Mouse (Mus musculus) C2C12 (cell line): ENCODE results near the gene Lcp2. TPM values are rescaled to one million over a fixed set of nuclear protein-coding genes. Genes with fewer than 3 reads are reported as not detected.

ENCODE experiments used
- H3K27me3 ChIP-seq: one replicate; pipeline ENCODE4 v1.6.1; 2011; ENCODE audit not compliant: control insufficient read depth, insufficient read depth, insufficient read length
- H3K36me3 ChIP-seq: one replicate; pipeline ENCODE4 v1.6.1; 2011; ENCODE audit not compliant: control insufficient read depth, insufficient read depth
- H3K4me3 ChIP-seq: one replicate; pipeline ENCODE4 v1.5.1; 2011; ENCODE audit warnings: mild to moderate bottlenecking, control low read depth; ENCODE audit not compliant: poor library complexity, insufficient read depth, severe bottlenecking
- H3K79me2 ChIP-seq: one replicate; pipeline ENCODE4 v1.6.1; 2011; ENCODE audit not compliant: control insufficient read depth, insufficient read depth
- H3K79me3 ChIP-seq: one replicate; pipeline ENCODE4 v1.6.1; 2011; ENCODE audit warnings: low read depth, control low read depth
- H3ac ChIP-seq: one replicate; pipeline ENCODE3; 2011; ENCODE audit warnings: low read depth; ENCODE audit not compliant: control insufficient read depth, insufficient read length
- CEBPB ChIP-seq: IDR thresholded peaks from one replicate; pipeline ENCODE4 v1.6.1; 2011; ENCODE audit warnings: low read depth, mild to moderate bottlenecking, control low read depth, moderate library complexity
- CTCF ChIP-seq: IDR thresholded peaks from one replicate; pipeline ENCODE4 v1.5.1; 2011; ENCODE audit not compliant: control insufficient read depth, insufficient read depth, insufficient read length
- FOSL1 ChIP-seq: IDR thresholded peaks from one replicate; pipeline ENCODE4 v1.8.0; 2011; ENCODE audit warnings: mild to moderate bottlenecking, low read length; ENCODE audit not compliant: poor library complexity, insufficient read depth, severe bottlenecking
- MAX ChIP-seq: IDR thresholded peaks from one replicate; pipeline ENCODE4 v1.6.1; 2011; ENCODE audit warnings: mild to moderate bottlenecking, control low read depth
- MYOD1 ChIP-seq: IDR thresholded peaks from one replicate; pipeline ENCODE4 v1.6.1; 2011; ENCODE audit warnings: low read depth; ENCODE audit not compliant: control insufficient read depth, insufficient read length
- MYOG ChIP-seq: IDR thresholded peaks from one replicate; pipeline ENCODE4 v1.6.1; 2011; ENCODE audit not compliant: control insufficient read depth, insufficient read length; ENCODE audit errors: extremely low read depth
- USF1 ChIP-seq: IDR thresholded peaks from one replicate; pipeline ENCODE4 v1.6.1; 2011; ENCODE audit warnings: low read depth, mild to moderate bottlenecking, control low read depth, moderate library complexity
- polyA plus RNA-seq: library from polyadenylated mRNA; unstranded; fragments of >200 nt; fragmentation: generic; extraction: Trizol; gene quantifications from one replicate; pipeline ENCODE4 v1.2.1, GENCODE M21; 2012; ENCODE audit warnings: missing spikeins

The Lcp2 gene
- polyA plus RNA-seq, 1 experiment: not detected

DNA sequence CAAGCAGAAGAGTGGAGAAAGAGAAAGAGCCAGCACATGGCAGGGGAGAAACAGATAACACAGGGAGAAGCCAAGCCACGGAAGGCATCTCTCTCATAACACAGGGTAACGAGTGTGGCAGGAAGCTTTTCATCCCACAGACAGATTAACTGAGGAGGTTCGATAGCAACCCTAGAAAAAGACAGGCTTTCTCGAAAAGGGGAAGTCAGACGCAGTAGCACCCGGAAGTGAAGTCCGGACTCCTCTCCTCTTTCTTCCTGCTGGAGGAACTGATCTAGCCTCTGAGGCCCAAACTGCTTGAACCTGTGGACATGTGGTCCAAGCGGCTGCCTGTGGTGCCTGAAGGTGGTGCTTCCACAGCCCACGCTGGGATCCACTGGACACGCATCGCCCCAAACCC lies 38.5 kb upstream of the Lcp2 start:
- no peaks in the 10 kb centered on the region for H3K36me3 ChIP-seq
- no peaks in the 10 kb centered on the region for H3K79me2 ChIP-seq
- H3K79me3 ChIP-seq: no peaks in the 10 kb centered on the region
- no peak overlapping the region for H3K4me3 ChIP-seq
- TF ChIP-seq USF1 (no peak), MAX (no peak), CEBPB (no peak), FOSL1 (no peak), MYOG (no peak), CTCF (no peak), MYOD1 (no peak)
- H3K27me3 ChIP-seq: no peaks in the 10 kb centered on the region
- no peak overlapping the region for H3ac ChIP-seq

DNA sequence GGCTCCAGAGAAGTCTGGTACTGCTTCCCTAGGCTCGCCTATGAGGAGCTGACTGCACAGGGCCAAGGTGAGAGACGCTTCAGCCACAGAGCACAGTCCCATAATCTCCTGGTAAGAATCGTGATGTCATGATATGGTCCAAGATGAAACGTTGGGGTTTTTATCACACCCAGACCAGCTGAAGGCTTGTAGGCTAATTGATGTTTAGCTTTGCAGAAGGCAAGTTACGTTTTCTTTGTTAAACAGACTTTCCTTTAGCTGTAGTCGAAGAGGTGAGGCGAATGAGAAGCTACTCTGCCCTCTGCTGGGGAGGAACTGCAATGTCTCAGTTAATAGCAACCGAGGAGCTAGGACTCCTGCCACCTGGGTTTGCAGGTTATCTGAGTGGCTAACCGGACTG lies 38.0 kb upstream of the Lcp2 start:
- TF ChIP-seq MYOG (no peak), MYOD1 (no peak), CTCF (no peak), CEBPB (no peak), MAX (no peak), USF1 (no peak), FOSL1 (no peak)
- Histone ChIP-seq H3K79me3 (no peaks in the 10 kb centered on the region), H3K4me3 (no peak overlapping the region), H3ac (no peak overlapping the region), H3K27me3 (no peaks in the 10 kb centered on the region), H3K36me3 (no peaks in the 10 kb centered on the region), H3K79me2 (no peaks in the 10 kb centered on the region)

DNA sequence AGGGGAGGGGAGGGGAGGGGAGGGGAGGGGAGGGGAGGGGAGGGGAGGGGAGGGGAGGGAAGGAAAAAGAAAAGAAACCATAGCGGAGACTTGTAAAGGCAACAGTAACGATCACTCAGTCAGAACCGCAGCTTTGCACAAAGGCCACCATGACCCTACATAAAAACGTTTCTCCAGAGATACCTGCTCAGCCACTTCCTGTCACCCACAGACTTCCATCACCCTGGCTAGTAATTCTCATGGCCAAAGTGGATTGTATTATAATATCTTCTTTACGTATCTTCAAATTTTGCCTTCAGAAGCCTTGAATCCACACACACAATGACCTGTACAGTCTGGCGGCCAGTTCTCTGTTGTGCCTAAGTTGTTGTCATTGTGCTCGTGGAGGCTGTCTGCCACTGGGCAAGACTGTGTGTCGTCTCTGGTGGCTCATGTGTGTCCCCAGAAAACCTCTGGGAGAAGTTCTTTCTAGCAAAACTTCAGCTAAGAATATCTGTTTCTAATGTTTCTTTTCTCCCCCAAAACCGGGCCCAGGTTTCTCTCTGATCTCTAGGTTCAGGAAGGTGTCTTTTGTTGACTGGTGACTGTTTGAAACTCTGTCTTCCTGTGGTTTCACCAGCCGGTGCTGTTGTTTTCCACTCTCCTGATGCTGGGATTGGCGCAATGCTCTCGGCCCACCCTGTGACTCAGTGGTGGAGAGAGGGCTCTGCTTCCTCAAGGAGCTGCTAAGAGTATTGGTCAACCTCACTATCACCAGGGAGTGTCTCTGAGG lies 37.2 kb upstream of the Lcp2 start:
- Histone ChIP-seq H3ac (no peak overlapping the region), H3K27me3 (no peaks in the 10 kb centered on the region), H3K79me3 (no peaks in the 10 kb centered on the region), H3K36me3 (no peaks in the 10 kb centered on the region), H3K4me3 (no peak overlapping the region), H3K79me2 (no peaks in the 10 kb centered on the region)
- TF ChIP-seq USF1 (no peak), MYOD1 (no peak), FOSL1 (no peak), CTCF (no peak), MYOG (no peak), MAX (no peak), CEBPB (no peak)

DNA sequence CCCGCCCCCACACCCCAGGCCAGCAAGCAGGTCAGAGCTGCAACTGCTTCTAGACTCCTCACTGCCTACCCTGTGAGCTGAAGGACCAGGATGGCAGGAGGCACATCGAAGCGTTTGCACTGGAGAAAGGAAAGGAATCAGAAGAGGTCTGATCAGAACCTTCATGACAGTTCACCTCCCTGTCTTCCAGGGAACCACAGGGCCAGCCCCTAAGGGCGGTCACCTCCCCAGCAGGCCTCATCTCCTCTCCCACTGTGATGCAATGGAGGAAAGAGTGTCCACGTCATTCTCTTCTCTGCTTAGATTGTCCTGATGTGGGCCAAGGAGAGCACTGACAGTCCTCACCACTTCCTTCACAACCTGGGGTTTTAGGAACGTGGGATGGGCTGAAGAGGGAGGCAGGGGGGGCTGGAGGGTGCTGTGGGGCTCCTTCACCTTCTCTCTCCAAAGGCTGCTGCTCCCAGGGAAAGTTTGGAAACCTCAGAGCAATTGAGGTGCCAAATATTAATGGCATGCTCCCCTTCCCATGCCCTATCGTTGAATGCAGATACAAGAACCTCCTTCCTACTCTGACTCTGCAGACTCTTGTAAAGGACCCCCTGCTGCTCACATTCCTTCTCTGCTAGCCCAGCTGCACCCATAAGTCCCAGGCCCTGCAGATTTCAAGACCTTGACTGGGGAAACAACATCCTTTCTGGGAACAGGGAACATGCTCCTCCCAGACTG lies 36.4 kb upstream of the Lcp2 start:
- H3ac ChIP-seq: no peak overlapping the region
- H3K79me3 ChIP-seq: no peaks in the 10 kb centered on the region
- H3K36me3 ChIP-seq: no peaks in the 10 kb centered on the region
- no peak overlapping the region for H3K4me3 ChIP-seq
- H3K79me2 ChIP-seq: no peaks in the 10 kb centered on the region
- TF ChIP-seq USF1 (no peak), FOSL1 (no peak), CEBPB (no peak), MYOG (no peak), MAX (no peak), MYOD1 (no peak), CTCF (no peak)
- H3K27me3 ChIP-seq: no peaks in the 10 kb centered on the region

DNA sequence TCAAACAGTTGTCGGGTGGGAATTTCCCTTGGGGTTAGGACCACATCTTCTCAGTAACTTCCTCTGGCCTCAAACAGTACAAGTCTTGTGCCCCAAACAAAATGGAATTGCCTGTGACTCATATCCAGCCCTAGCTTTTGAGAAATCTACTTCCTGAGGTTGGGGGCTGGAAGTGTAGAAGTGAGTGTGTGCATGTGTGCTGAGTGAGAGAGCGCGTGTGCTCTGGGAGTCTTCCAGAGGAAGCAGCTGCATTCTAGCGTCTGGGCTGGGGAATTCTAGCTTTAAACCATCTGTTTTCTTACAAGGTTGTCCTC lies 35.9 kb upstream of the Lcp2 start:
- no peaks in the 10 kb centered on the region for H3K36me3 ChIP-seq
- no peaks in the 10 kb centered on the region for H3K79me2 ChIP-seq
- H3K4me3 ChIP-seq: no peak overlapping the region
- H3ac ChIP-seq: no peak overlapping the region
- H3K27me3 ChIP-seq: no peaks in the 10 kb centered on the region
- TF ChIP-seq MYOD1 (no peak), FOSL1 (no peak), CEBPB (no peak)
- H3K79me3 ChIP-seq: no peaks in the 10 kb centered on the region
